ENCODE assay signal across 9 mouse cellular contexts in the genomic region with DNA sequence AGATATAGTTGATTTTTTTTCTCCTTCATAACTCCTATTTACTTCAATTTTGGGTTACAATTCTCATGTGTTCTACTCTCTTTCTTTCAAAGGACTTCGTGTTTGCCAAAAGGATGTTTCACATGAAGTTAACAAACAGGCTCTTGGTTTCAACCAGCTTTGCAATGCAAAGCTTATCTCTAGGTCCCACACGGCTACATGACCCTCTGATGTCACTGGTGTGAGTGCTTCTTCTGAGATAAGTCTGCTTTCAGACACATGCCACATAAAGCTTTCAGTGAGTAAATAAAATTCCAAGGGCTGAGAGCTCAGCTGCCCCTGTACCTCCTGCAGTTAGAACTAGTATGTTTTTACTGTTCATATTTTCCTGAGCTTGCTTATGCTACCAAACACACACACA. TPM values are rescaled to one million over a fixed set of nuclear protein-coding genes. Genes with fewer than 3 reads are reported as not detected.
DNase-seq lines count a peak whose midpoint lies in the region; ATAC-seq lines count a peak whose summit lies in the region.
"Had no signal": no experiment of that assay in that cellular context is flagged by ENCODE, and none has a peak within 500 bp of the region (broad histone marks: within the 10 kb centered on the region; RNA-seq: fewer than 3 reads in every experiment).

No protein-coding gene starts in this region.

- H3K9ac ChIP-seq in liver, embryonic 16.5 days (ENCODE audit: low read depth, low read length): no peak overlapping the region; the same call in 1 of the 2 replicates
- H3K9ac ChIP-seq: hindbrain, embryonic 12.5 days had no signal

- WGBS in liver, embryonic 16.5 days (ENCODE audit: insufficient replicate concordance): 2% methylated on average over 2 of the region's 2 CpGs
- WGBS in limb, embryonic 10.5 days: 72% methylated on average over 2 of the region's 2 CpGs

- peak; percentile 59 for DNase-seq in spleen, adult 12 weeks (ENCODE audit: low spot score)
- no peak for DNase-seq in spleen, adult 18-20 months
- DNase-seq in left cerebral cortex, postnatal 14 days (ENCODE audit: low spot score in 2 of 2): no peak
- no peak for DNase-seq in urinary bladder, postnatal 14 days (ENCODE audit: low spot score)
- DNase-seq in limb, embryonic 10.5 days (ENCODE audit: low spot score): no peak
- DNase-seq: right cerebral cortex, postnatal 4 days had no signal

- no peaks in the 10 kb centered on the region for H3K9me3 ChIP-seq in liver, embryonic 16.5 days (replicated peaks; ENCODE audit: control insufficient read depth, low read length)
- no peaks in the 10 kb centered on the region for H3K9me3 ChIP-seq in limb, embryonic 10.5 days (replicated peaks)
- H3K9me3 ChIP-seq: hindbrain, embryonic 12.5 days had no signal

- intact Hi-C loops in left cerebral cortex, postnatal 14 days (cut with DNase I): no loop called here

- no peaks in the 10 kb centered on the region for H3K27me3 ChIP-seq in liver, embryonic 16.5 days (ENCODE audit: control insufficient read depth, insufficient read depth, low read depth, low read length)
- H3K27me3 ChIP-seq in limb, embryonic 10.5 days (ENCODE audit: low read depth, poor library complexity, severe bottlenecking): no peaks in the 10 kb centered on the region
- H3K27me3 ChIP-seq: hindbrain, embryonic 12.5 days had no signal

- peaks cover 35% of the 10 kb centered on the region for H3K4me1 ChIP-seq in liver, embryonic 16.5 days (ENCODE audit: control insufficient read depth, low read depth, low read length)
- no peaks in the 10 kb centered on the region for H3K4me1 ChIP-seq in limb, embryonic 10.5 days
- H3K4me1 ChIP-seq: hindbrain, embryonic 12.5 days had no signal

- H3K27ac ChIP-seq in liver, embryonic 16.5 days (ENCODE audit: low read length): peak overlapping the region; percentile 96
- no peak overlapping the region for H3K27ac ChIP-seq in limb, embryonic 10.5 days
- H3K27ac ChIP-seq: hindbrain, embryonic 12.5 days had no signal

- no peaks in the 10 kb centered on the region for H3K36me3 ChIP-seq in liver, embryonic 16.5 days (ENCODE audit: control insufficient read depth, insufficient read depth)
- H3K36me3 ChIP-seq in limb, embryonic 10.5 days: no peaks in the 10 kb centered on the region
- H3K36me3 ChIP-seq: hindbrain, embryonic 12.5 days had no signal

- H3K4me2 ChIP-seq in liver, embryonic 16.5 days (ENCODE audit: low read depth, low read length): peak overlapping the region; percentile 61
- H3K4me2 ChIP-seq: hindbrain, embryonic 12.5 days had no signal

- ATAC-seq in common myeloid progenitor, adult 5-6 weeks (replicated peaks; ENCODE audit: low read depth, poor library complexity, severe bottlenecking): peak; percentile 90
- peak; percentile 96 for ATAC-seq in liver, embryonic 16.5 days (ENCODE audit: low read depth)

- no peak overlapping the region for H3K4me3 ChIP-seq in liver, embryonic 16.5 days (ENCODE audit: low read depth, low read length)
- H3K4me3 ChIP-seq in limb, embryonic 10.5 days: no peak overlapping the region
- H3K4me3 ChIP-seq: hindbrain, embryonic 12.5 days had no signal

RNA-seq across cellular contexts. Expression of gene Suco, which starts 18.1 kb away (rescaled TPM):
- total RNA-seq in common myeloid progenitor, adult 5-6 weeks (2017): 61.5 and 86.5 TPM in 2 replicates
- polyA plus RNA-seq in liver, embryonic 16.5 days (2015; fragmentation: Nextera tagmentation; extraction: Ambion mirVana): 13.4 and 15.2 TPM in 2 replicates
- total RNA-seq in left cerebral cortex, postnatal 14 days (2021): 10 to 100 TPM; 38.9 to 40.2 TPM
- 25.6 and 30.3 TPM in 2 replicates for polyA plus RNA-seq in limb, embryonic 10.5 days (2016; fragmentation: Nextera tagmentation; extraction: Ambion mirVana)
